Mouse (Mus musculus) urinary bladder, postnatal 4 days (tissue): ENCODE results near the gene Srsf5.
"Not testable (repeated sequence)": the region's sequence is repeated elsewhere in the genome, so short reads cannot be mapped to it uniquely, and the experiment has no call there.

ENCODE experiments used
- DNase-seq, 2 experiments: peaks; one replicate each; pipeline ENCODE4 v3.0.0; 2021 to 2022; ENCODE audit warnings: low spot score in 2 of 2

The Srsf5 gene

GRCm38 (mm10) chr12:80948202-80948601 is 2.9 kb downstream of the Srsf5 start:
- no peak for DNase-seq

- DNase-seq = not testable (repeated sequence)
Measured at GRCm38 (mm10) chr12:80949603-80950002, 4.3 kb downstream of the Srsf5 start.

GRCm38 (mm10) chr12:80951640-80952219 is 6.4 kb downstream of the Srsf5 start:
- no peak for DNase-seq

GRCm38 (mm10) chr12:80952526-80952925 is 7.2 kb downstream of the Srsf5 start:
- DNase-seq = no peak

GRCm38 (mm10) chr12:80956039-80956438 is 10.7 kb downstream of the Srsf5 start:
- no peak for DNase-seq

GRCm38 (mm10) chr12:80957961-80958360 is 12.7 kb downstream of the Srsf5 start:
- DNase-seq = no peak

DNA sequence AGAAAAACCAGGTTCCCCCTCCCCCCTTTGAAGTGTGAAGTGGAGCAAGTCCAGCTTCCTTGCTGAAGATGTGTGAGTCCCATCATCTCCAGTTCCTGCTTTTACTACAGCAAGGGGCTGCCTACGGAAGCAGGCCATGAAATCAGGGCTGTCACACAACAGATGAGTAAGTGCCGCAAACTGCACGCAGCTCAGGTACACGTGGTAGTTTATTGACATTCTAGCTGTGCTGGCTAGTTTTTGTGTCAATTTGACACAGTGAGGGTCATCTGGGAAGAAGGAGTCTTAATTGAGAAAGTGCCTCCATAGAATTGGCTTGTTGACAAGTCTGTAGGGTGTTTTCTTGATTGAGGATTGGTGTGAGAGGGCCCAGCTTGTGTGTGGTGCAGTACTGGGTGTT is 17.3 kb downstream of the Srsf5 start:
- DNase-seq = no peak

DNA sequence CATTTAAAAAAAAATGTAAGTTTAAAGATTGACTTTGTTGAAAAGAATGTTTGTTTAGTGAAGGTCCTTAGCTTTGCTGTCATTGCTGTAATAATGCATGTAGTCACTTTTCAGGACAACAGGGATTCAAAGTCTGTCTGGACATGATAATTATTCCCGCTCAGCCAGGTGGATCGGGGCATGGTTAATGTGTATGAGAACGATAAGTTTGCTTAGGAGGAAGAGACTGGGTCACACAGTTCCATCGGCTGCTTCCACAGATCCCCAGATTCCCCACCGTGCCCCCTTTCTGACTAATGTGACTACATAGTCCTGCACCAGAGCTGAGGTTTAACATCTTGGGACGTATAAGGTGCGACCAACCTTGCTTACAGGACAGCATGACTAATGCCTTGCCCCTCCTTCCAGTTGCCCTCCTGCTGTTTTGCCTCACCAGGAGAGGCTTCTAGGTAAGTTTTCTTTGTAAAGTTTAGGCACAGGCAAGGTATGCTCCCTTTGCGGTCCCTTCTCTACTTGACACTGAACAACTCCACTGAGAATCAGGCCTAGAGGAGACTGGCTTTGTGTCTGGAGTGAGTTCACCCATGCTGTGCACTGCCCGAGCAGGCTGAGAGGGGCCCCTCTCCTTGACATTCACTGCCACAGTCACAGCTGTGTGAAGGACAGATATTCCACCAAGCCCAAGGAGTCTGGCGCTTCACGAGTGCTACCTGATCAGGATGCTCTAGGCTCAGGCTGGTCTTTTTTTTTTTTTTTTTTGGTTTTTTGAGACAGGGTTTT is 20.9 kb downstream of the Srsf5 start:
- DNase-seq = no peak

DNA sequence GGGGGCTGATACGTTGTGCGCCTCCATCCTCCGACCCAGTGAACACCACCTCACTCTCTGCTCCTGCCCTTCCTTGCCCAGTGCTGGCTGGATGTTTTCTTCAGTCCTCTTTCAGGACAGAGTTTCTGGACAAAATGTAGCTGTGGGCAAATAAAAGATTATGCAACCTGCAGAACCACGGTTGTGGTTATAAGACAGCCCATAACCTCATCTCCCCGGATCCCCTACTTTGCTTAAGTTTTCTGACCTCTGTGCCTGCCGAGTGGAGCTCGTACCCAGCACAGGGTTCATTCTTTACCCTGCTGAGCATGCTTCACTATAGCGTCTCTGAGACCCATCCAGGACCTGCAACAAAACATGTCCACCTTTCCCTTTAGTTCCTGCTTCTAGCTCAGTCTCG is 22.6 kb downstream of the Srsf5 start:
- DNase-seq = no peak

DNA sequence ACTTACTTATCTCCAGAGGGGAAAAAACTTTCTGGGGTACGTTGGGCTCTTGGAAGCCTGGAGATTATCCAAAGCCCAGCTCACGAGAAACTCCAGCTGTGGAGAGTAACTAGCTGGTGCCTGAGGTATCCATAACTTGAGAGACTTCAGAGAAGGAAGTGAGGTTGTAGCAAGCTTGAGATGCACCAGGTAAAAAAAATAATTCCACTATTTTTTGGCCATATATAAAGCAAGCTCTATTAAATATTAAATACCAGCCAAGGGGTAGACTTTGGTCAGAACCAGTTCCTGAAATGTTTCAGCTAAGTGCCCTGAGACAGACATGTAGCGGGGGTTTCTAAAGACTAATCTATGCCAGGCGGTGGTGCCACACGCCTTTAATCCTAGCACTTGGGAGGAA is 23.3 kb downstream of the Srsf5 start, which contains the start of gene Slc10a1:
Slc10a1 (minus strand) TSS at position 101 of the 400 bp plus-strand sequence.
- no peak for DNase-seq

- DNase-seq = no peak
Measured at GRCm38 (mm10) chr12:80970181-80970705, 24.9 kb downstream of the Srsf5 start.

- no peak for DNase-seq
Measured at GRCm38 (mm10) chr12:80971756-80972155, 26.5 kb downstream of the Srsf5 start.

DNA sequence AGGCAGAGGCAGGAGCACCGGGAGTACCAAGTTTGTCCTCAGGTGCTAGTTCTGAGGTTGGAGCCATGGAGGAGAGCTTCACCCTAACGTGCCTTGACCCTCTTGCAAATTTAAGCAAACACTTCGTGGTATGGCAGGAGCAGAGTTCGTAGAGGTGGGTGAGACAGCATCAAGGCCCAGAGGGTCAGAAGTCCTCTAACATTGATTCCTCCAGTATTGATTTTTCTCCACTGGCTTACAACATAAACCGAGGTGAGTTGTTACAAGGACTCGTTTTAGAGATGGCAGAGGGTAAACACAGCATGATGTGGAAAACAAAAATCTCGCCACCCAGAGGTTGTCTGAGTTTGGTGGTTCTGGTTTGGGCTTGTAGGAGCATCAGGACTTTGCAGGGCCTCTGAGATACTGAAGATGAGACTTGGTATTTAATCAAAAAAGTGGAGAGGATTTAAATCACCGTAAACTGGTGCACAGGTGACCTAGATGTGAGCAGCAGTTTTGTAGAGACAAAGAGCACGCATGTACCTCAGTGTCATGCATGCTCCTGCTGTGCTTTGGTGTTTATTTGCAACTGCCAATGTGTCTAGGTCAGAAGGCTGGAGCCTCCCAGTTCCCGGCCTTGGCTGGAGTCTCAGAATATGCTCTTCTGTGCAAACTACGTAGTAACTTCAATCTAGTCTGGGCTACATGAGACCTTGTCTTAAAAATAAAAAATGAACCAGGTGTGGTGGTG is 30.8 kb downstream of the Srsf5 start:
- DNase-seq = no peak

GRCm38 (mm10) chr12:80982326-80982725 is 37.0 kb downstream of the Srsf5 start:
- peak; percentile 35 to 76 for DNase-seq

- DNase-seq = peak in 1 of 2 experiments; percentile 52
Measured at GRCm38 (mm10) chr12:80983695-80984094, 38.4 kb downstream of the Srsf5 start.

- no peak for DNase-seq
Measured at GRCm38 (mm10) chr12:80986628-80987027, 41.3 kb downstream of the Srsf5 start.

DNA sequence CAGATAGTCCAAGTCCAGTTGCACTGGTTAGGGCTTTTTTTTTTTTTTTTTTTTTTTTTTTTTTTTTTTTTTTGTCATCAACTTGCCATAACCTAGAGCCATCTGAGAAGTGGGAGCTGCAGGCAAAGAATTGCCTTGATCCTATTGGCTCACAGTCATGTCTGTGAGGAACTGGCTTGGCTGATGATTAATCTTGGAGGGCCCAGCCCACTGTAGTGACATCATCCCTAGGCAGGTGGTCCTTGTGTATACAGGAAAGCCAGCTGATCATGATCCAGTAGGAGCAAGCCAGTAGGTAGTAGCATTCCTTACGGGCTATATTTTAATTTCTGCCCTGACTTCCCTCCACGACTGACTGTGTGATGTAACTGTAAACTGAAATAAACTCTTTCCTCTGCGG is 43.0 kb downstream of the Srsf5 start:
- DNase-seq = peak in 1 of 2 experiments; percentile 29

- DNase-seq = peak in 1 of 2 experiments; percentile 55
Measured at GRCm38 (mm10) chr12:80990901-80991445, 45.7 kb downstream of the Srsf5 start.

DNA sequence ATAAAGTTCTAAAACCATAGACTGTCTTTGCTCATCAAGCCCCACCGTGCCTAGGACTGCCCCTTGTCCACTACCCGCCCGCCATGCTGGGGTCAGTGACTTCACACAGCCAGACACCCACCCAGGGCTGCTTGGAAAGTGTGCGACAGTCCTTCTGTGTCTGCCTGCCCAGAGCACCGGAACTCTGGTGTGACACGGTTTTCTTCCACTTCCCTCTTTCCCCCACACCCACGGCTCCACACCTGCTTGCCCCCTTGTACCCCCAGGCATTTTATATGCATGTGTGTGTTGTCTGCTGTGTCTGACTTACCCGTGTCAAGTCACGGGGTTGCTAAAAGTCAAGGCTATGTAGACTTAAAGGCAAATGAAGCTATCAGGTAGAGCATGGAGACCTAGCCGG is 46.5 kb downstream of the Srsf5 start:
- DNase-seq = peak in 1 of 2 experiments; percentile 52

DNA sequence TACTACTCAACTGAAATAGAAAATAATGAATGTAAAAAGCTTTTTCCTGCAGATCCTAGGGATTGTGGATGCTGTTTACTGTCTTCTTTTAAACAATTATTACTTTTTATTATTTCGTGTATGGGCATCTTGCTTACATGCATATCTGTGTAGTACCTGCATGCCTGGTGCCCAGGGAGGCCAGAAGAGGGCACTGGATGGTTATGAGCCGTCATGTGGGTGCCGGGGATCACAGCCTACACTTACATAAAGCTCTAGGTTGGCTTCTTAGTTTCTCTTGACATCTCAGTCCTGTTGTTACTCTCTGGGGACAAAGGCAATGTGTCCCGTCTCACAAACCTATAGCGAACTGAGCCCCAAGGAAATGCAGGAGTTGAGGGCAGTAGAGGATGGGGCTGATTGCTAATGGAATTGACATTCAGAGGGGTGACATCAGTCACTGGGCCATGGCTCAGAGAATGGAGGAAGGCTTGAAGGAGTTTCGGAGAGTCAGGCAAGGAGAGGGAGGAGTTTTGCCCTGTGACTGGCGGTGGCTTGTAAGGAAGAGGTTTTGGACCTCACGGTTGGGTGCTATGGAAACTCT is 47.3 kb downstream of the Srsf5 start:
- DNase-seq = peak in 1 of 2 experiments; percentile 28

GRCm38 (mm10) chr12:80993773-80994172 is 48.5 kb downstream of the Srsf5 start:
- DNase-seq = peak in 1 of 2 experiments; percentile 26

DNA sequence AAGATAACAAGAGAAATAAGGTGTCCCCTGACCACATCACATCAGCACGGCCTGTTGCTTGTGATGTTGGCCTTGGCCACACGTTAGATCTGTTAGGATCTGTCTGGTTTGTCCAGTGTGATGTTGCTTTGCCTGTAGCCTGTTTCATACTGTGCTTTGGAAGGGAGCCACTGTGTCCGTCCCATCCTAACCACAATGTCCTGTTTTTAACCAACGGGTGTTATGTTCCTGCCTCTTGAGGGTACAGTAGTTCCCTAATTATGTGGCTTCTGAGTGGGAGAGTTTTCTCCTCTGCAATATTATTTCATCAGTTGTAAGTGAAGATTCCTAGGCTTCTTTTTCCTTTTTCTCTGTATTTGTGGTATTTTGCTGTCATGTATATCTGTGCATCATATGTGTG is 50.0 kb downstream of the Srsf5 start:
- DNase-seq = no peak
